Mouse (Mus musculus) heart, embryonic 13.5 days (tissue): ENCODE measurements around the gene Krtap29-1. TPM values are rescaled to one million over a fixed set of nuclear protein-coding genes. Genes with fewer than 3 reads are reported as not detected.

ENCODE experiments used
- ATAC-seq: fragments of 200-750 bp; cut with Nextera tagmentation; 2 replicates; pipeline ENCODE4 v1.8.0; 2017; ENCODE audit warnings: moderate TSS enrichment; ENCODE audit not compliant: insufficient number of reproducible peaks, low FRiP score, low TSS enrichment; ENCODE audit errors: extremely low read depth
- H3K27ac ChIP-seq: fragments of 300-500 bp; sonication (generic); replicated peaks from 2 replicates; pipeline ENCODE4 v1.5.1; 2015; ENCODE audit warnings: moderate library complexity, mild to moderate bottlenecking, inconsistent platforms
- H3K27me3 ChIP-seq: fragments of 300-500 bp; sonication (generic); replicated peaks from 2 replicates; pipeline ENCODE4 v1.6.1; 2015; ENCODE audit warnings: mild to moderate bottlenecking, inconsistent platforms
- H3K36me3 ChIP-seq: fragments of 300-500 bp; sonication (generic); 2 replicates; pipeline ENCODE4 v1.6.1; 2015; ENCODE audit warnings: mild to moderate bottlenecking, inconsistent platforms
- H3K4me1 ChIP-seq: fragments of 300-500 bp; sonication (generic); 2 replicates; pipeline ENCODE4 v1.6.1; 2015; ENCODE audit warnings: inconsistent platforms
- H3K4me2 ChIP-seq: fragments of 300-500 bp; sonication (generic); 2 replicates; pipeline ENCODE4 v1.6.1; 2015; ENCODE audit warnings: inconsistent platforms, mild to moderate bottlenecking, moderate library complexity
- H3K4me3 ChIP-seq: fragments of 300-500 bp; sonication (generic); 2 replicates; pipeline ENCODE4 v1.5.1; 2015; ENCODE audit warnings: moderate library complexity, mild to moderate bottlenecking, inconsistent platforms
- H3K9ac ChIP-seq: fragments of 300-500 bp; sonication (generic); 2 replicates; pipeline ENCODE4 v1.6.1; 2015; ENCODE audit warnings: inconsistent platforms, mild to moderate bottlenecking, moderate library complexity
- H3K9me3 ChIP-seq: fragments of 300-500 bp; sonication (generic); 2 replicates; pipeline ENCODE4 v1.6.1; 2016; ENCODE audit warnings: inconsistent platforms
- WGBS: fragments of 180-500 bp; shearing (Covaris S2); methylation state at CpG from one replicate; pipeline ENCODE4 v1.1.7; 2015; ENCODE audit warnings: mixed read lengths; 5-methylcytosine and 5-hydroxymethylcytosine counted together
- polyA plus RNA-seq: library from polyadenylated mRNA; unstranded; fragments of >200 nt; fragmentation: Nextera tagmentation; extraction: Ambion mirVana; gene quantifications from 2 replicates; pipeline ENCODE4 v1.2.1, GENCODE M21; 2015

Gene Krtap29-1
- not detected in 2 replicates for polyA plus RNA-seq

- H3K9me3 ChIP-seq: no peaks in the 10 kb centered on the region
- no peak for ATAC-seq
- peaks cover 10% of the 10 kb centered on the region; the same call in 1 of the 2 replicates for H3K27me3 ChIP-seq
- H3K4me2 ChIP-seq: no peak within 1 kb of the TSS
- H3K9ac ChIP-seq: no peak within 1 kb of the TSS
- no peak within 1 kb of the TSS for H3K4me3 ChIP-seq
- WGBS: 64% methylated on average over 5 of the region's 5 CpGs
- no peak within 1 kb of the TSS for H3K27ac ChIP-seq
- H3K4me1 ChIP-seq: no peaks in the 10 kb centered on the region
- no peaks in the 10 kb centered on the region for H3K36me3 ChIP-seq
Measured at GRCm38 (mm10) chr11:99978953-99979352, at the start of gene Krtap29-1. TSS of gene Krtap29-1 (minus strand) at chr11:99979053.

GRCm38 (mm10) chr11:100021438-100021837, 42.6 kb upstream of the Krtap29-1 start:
- Histone ChIP-seq H3K27ac (no peak overlapping the region), H3K9me3 (no peaks in the 10 kb centered on the region), H3K9ac (no peak overlapping the region), H3K36me3 (no peaks in the 10 kb centered on the region), H3K4me3 (no peak overlapping the region), H3K27me3 (no peaks in the 10 kb centered on the region), H3K4me1 (no peaks in the 10 kb centered on the region), H3K4me2 (no peak overlapping the region)
- no peak for ATAC-seq
- 54% methylated on average over 5 of the region's 5 CpGs for WGBS

GRCm38 (mm10) chr11:100019466-100019865, 40.6 kb upstream of the Krtap29-1 start:
- no peak overlapping the region for H3K4me2 ChIP-seq

GRCm38 (mm10) chr11:100016112-100016511, 37.3 kb upstream of the Krtap29-1 start, which contains the start of gene Krt33a:
TSS of gene Krt33a (minus strand) at chr11:100016212.
- H3K27ac ChIP-seq: no peak within 1 kb of the TSS
- no peak within 1 kb of the TSS for H3K4me3 ChIP-seq
- ATAC-seq: no peak
- no peaks in the 10 kb centered on the region for H3K9me3 ChIP-seq
- no peak within 1 kb of the TSS for H3K9ac ChIP-seq
- H3K4me2 ChIP-seq: no peak within 1 kb of the TSS
- no peaks in the 10 kb centered on the region for H3K36me3 ChIP-seq
- H3K27me3 ChIP-seq: no peaks in the 10 kb centered on the region
- H3K4me1 ChIP-seq: no peaks in the 10 kb centered on the region
- WGBS: 69% methylated on average over 4 of the region's 4 CpGs

More at GRCm38 (mm10) chr11:100019466-100019865, 40.6 kb upstream of the Krtap29-1 start:
- Histone ChIP-seq H3K27me3 (no peaks in the 10 kb centered on the region), H3K4me1 (no peaks in the 10 kb centered on the region), H3K9me3 (no peaks in the 10 kb centered on the region), H3K36me3 (no peaks in the 10 kb centered on the region), H3K4me3 (no peak overlapping the region), H3K9ac (no peak overlapping the region), H3K27ac (no peak overlapping the region)
- no peak for ATAC-seq
- 73% methylated on average over 1 of the region's 1 CpGs for WGBS

- Histone ChIP-seq H3K27ac (no peak overlapping the region), H3K36me3 (no peaks in the 10 kb centered on the region), H3K4me2 (no peak overlapping the region), H3K4me1 (no peaks in the 10 kb centered on the region), H3K27me3 (0 out of 2 replicates have a peak, but pooled peaks cover under 1% of the 10 kb centered on the region), H3K4me3 (no peak overlapping the region), H3K9ac (no peak overlapping the region), H3K9me3 (no peaks in the 10 kb centered on the region)
- 60% methylated on average over 4 of the region's 4 CpGs for WGBS
- ATAC-seq: no peak
Measured at GRCm38 (mm10) chr11:100013691-100014171, 34.9 kb upstream of the Krtap29-1 start.

- Histone ChIP-seq H3K27ac (no peak overlapping the region), H3K4me2 (no peak overlapping the region), H3K27me3 (0 out of 2 replicates have a peak, but pooled peaks cover 5% of the 10 kb centered on the region), H3K9me3 (no peaks in the 10 kb centered on the region), H3K4me3 (no peak overlapping the region), H3K4me1 (no peaks in the 10 kb centered on the region), H3K36me3 (no peaks in the 10 kb centered on the region), H3K9ac (no peak overlapping the region)
- no peak for ATAC-seq
- WGBS: 74% methylated on average over 5 of the region's 5 CpGs
Measured at GRCm38 (mm10) chr11:100010682-100011081, 31.8 kb upstream of the Krtap29-1 start.

- no peak overlapping the region for H3K4me3 ChIP-seq
- no peak overlapping the region for H3K27ac ChIP-seq
- H3K9ac ChIP-seq: no peak overlapping the region
- no peak for ATAC-seq
- no peak overlapping the region for H3K4me2 ChIP-seq
- WGBS: 57% methylated on average over 5 of the region's 5 CpGs
- H3K4me1 ChIP-seq: no peaks in the 10 kb centered on the region
- H3K9me3 ChIP-seq: no peaks in the 10 kb centered on the region
- H3K27me3 ChIP-seq: 0 out of 2 replicates have a peak, but pooled peaks cover 5% of the 10 kb centered on the region
- no peaks in the 10 kb centered on the region for H3K36me3 ChIP-seq
Measured at GRCm38 (mm10) chr11:100008336-100008735, 29.5 kb upstream of the Krtap29-1 start.

- Histone ChIP-seq H3K4me1 (no peaks in the 10 kb centered on the region), H3K4me3 (no peak overlapping the region), H3K27me3 (0 out of 2 replicates have a peak, but pooled peaks cover 5% of the 10 kb centered on the region), H3K4me2 (no peak overlapping the region), H3K36me3 (no peaks in the 10 kb centered on the region), H3K27ac (no peak overlapping the region), H3K9ac (no peak overlapping the region), H3K9me3 (peaks cover 1% of the 10 kb centered on the region; the same call in 1 of the 2 replicates)
- ATAC-seq: no peak
- WGBS: 38% methylated on average over 3 of the region's 3 CpGs
Measured at GRCm38 (mm10) chr11:100006624-100007023, 27.8 kb upstream of the Krtap29-1 start.

GRCm38 (mm10) chr11:100005905-100006304, 27.1 kb upstream of the Krtap29-1 start:
- 75% methylated on average over 8 of the region's 8 CpGs for WGBS
- Histone ChIP-seq H3K9ac (no peak overlapping the region), H3K27me3 (0 out of 2 replicates have a peak, but pooled peaks cover 5% of the 10 kb centered on the region), H3K27ac (no peak overlapping the region), H3K36me3 (no peaks in the 10 kb centered on the region), H3K4me3 (no peak overlapping the region), H3K4me1 (no peaks in the 10 kb centered on the region), H3K9me3 (peaks cover 4% of the 10 kb centered on the region; the same call in 1 of the 2 replicates), H3K4me2 (no peak overlapping the region)
- ATAC-seq: no peak

- Histone ChIP-seq H3K9ac (no peak overlapping the region), H3K27ac (no peak overlapping the region), H3K4me2 (no peak overlapping the region), H3K36me3 (no peaks in the 10 kb centered on the region), H3K9me3 (peaks cover 4% of the 10 kb centered on the region; the same call in 1 of the 2 replicates), H3K4me1 (no peaks in the 10 kb centered on the region), H3K27me3 (0 out of 2 replicates have a peak, but pooled peaks cover 5% of the 10 kb centered on the region), H3K4me3 (no peak overlapping the region)
- 27% methylated on average over 6 of the region's 6 CpGs for WGBS
- no peak for ATAC-seq
Measured at GRCm38 (mm10) chr11:100004846-100005245, 26.0 kb upstream of the Krtap29-1 start.

GRCm38 (mm10) chr11:99999091-99999490, 20.2 kb upstream of the Krtap29-1 start:
- no peak overlapping the region for H3K27ac ChIP-seq
- no peak overlapping the region for H3K4me2 ChIP-seq
- peaks cover 20% of the 10 kb centered on the region for H3K27me3 ChIP-seq
- no peak for ATAC-seq
- no peak overlapping the region for H3K9ac ChIP-seq
- no peaks in the 10 kb centered on the region for H3K4me1 ChIP-seq
- WGBS: 78% methylated on average over 7 of the region's 7 CpGs
- no peaks in the 10 kb centered on the region for H3K36me3 ChIP-seq
- H3K9me3 ChIP-seq: peaks cover 4% of the 10 kb centered on the region; the same call in 1 of the 2 replicates
- no peak overlapping the region for H3K4me3 ChIP-seq

- no peak overlapping the region for H3K27ac ChIP-seq
- no peaks in the 10 kb centered on the region for H3K36me3 ChIP-seq
- H3K9me3 ChIP-seq: no peaks in the 10 kb centered on the region
- no peak overlapping the region for H3K4me3 ChIP-seq
- no peak for ATAC-seq
- no peak overlapping the region for H3K9ac ChIP-seq
- WGBS: 54% methylated on average over 4 of the region's 4 CpGs
- no peak overlapping the region for H3K4me2 ChIP-seq
- no peaks in the 10 kb centered on the region for H3K4me1 ChIP-seq
- H3K27me3 ChIP-seq: peaks cover 38% of the 10 kb centered on the region
Measured at GRCm38 (mm10) chr11:99994384-99994661, 15.5 kb upstream of the Krtap29-1 start.
